ENCODE assay signal across 31 mouse cellular contexts in genomic region chr17:28600780-28601179, GRCm38 (mm10). TPM values are rescaled to one million over a fixed set of nuclear protein-coding genes. Genes with fewer than 3 reads are reported as not detected.
"Had no signal": no experiment of that assay in that cellular context is flagged by ENCODE, and none has a peak within 500 bp of the region (broad histone marks: within the 10 kb centered on the region; RNA-seq: fewer than 3 reads in every experiment).

No protein-coding gene starts in this region.

- DNase-seq: gastrocnemius, postnatal 14 days; gastrocnemius, postnatal 36 days; heart, adult 2 months; heart, postnatal 14 days; heart, postnatal 36 days; kidney, adult 2 months; kidney, postnatal 14 days; kidney, postnatal 36 days; layer of hippocampus, adult 9-11 months; layer of hippocampus, postnatal 36 days; left cerebral cortex, postnatal 4 days had no signal

- ATAC-seq: hindbrain, postnatal 0 days; intestine, embryonic 15.5 days; intestine, postnatal 0 days; liver, embryonic 12.5 days had no signal

RNA-seq across cellular contexts. Expression of gene Lhfpl5, which starts 25.3 kb away (rescaled TPM):
- polyA plus RNA-seq: gonadal fat pad, adult 2 months; heart, embryonic 11.5 days; kidney, postnatal 0 days; liver, adult 2 months; liver, embryonic 14.5 days had no signal

RNA-seq across cellular contexts. Expression of gene Clps, which starts 40.2 kb away (rescaled TPM):
- polyA plus RNA-seq: heart, embryonic 11.5 days; heart, postnatal 0 days; hindbrain, embryonic 11.5 days; hindbrain, embryonic 13.5 days; hindbrain, postnatal 0 days; kidney, postnatal 0 days; limb, embryonic 11.5 days had no signal

RNA-seq across cellular contexts. Expression of gene Clpsl2, which starts 51.6 kb away (rescaled TPM):
- polyA plus RNA-seq: heart, adult 2 months; heart, embryonic 11.5 days; heart, embryonic 13.5 days; heart, embryonic 15.5 days; heart, postnatal 0 days; hindbrain, embryonic 11.5 days; hindbrain, embryonic 13.5 days; hindbrain, embryonic 15.5 days; hindbrain, postnatal 0 days; intestine, embryonic 15.5 days; intestine, postnatal 0 days; kidney, adult 2 months; kidney, embryonic 15.5 days; kidney, postnatal 0 days; large intestine, adult 2 months; limb, embryonic 11.5 days; limb, embryonic 13.5 days; limb, embryonic 15.5 days; liver, adult 2 months; liver, embryonic 12.5 days; liver, embryonic 14.5 days had no signal
